Mouse (Mus musculus) cerebellum, postnatal 25 days (tissue): ENCODE results near the gene Frg2f1.
"Not testable (repeated sequence)": the region's sequence is repeated elsewhere in the genome, so short reads cannot be mapped to it uniquely, and the experiment has no call there.

Source experiments
- DNase-seq, 2 experiments: peaks; one replicate each; pipeline ENCODE4 v3.0.0; 2021; ENCODE audit warnings: mixed read lengths in 2 of 2

Frg2f1 gene

GRCm38 (mm10) chr4:119539031-119539824 is at the start of gene Frg2f1:
Frg2f1 (minus strand) TSS chr4:119539529.
- peak; percentile 97 for DNase-seq

DNA sequence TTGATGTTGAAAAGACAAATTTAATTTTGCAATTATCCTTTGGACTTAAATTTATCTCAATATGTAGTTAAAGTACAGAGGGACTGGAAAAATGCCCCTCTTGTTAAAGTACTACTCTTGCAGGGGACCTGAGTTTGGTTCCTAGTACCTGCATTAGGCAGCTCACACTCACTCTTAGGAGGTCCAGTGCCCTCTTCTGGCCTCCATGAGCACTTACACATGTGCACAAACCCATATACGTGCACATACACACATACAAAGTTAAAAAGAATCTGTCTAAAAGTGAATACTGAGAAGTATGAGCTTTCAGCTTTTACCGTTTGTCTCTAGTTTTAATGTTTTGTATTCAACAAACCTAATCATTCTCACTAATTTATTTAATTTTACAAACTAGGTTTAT is 48.7 kb upstream of the Frg2f1 start:
- no peak for DNase-seq

- DNase-seq = no peak
These were observed 36.1 kb upstream of the Frg2f1 start for GRCm38 (mm10) chr4:119575459-119575858.

GRCm38 (mm10) chr4:119574504-119574903 is 35.2 kb upstream of the Frg2f1 start:
- DNase-seq = no peak

DNA sequence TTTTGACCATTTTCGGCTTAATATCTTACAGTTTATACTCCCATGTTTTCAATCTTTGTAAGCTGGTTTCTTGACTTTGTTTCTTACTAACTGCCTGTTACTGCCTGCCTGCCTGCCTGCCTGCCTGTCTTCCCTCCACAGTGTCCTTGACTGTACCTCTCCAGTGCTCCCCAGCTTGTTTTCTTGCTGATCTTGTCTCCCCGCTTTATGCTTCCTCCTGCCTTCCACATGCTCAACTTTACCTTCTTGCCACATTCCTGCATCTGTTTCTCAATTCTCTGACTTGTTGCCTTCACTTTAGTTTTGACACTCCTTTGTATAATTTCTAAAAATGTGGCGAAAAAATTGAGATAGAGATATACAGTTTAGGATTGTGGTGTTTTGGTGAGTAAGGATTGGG is 33.4 kb upstream of the Frg2f1 start:
- no peak for DNase-seq

GRCm38 (mm10) chr4:119566322-119566835 is 27.1 kb upstream of the Frg2f1 start:
- DNase-seq = no peak

GRCm38 (mm10) chr4:119563136-119563535 is 23.8 kb upstream of the Frg2f1 start:
- peak; percentile 31 to 40 for DNase-seq

DNA sequence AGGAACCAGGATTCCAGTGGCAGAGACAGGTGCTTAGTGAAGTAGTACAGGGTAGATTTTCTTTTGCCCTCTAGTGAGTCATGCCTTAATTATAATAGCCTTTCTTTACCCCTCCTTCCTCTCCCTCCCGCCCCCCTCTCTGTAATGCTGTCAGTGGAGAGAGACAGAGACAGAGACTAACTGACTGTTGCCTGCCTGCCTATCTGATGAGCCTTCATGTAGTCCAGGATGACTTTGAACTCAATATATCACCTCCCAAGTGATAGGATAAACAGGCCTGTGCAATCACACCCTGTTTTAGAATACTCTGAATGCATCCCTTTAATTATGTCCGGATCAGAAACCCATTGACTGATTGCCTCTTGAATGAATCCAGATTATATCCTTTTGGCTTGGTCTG is 16.1 kb upstream of the Frg2f1 start:
- no peak for DNase-seq

GRCm38 (mm10) chr4:119550864-119551263 is 11.5 kb upstream of the Frg2f1 start:
- DNase-seq = no peak

DNA sequence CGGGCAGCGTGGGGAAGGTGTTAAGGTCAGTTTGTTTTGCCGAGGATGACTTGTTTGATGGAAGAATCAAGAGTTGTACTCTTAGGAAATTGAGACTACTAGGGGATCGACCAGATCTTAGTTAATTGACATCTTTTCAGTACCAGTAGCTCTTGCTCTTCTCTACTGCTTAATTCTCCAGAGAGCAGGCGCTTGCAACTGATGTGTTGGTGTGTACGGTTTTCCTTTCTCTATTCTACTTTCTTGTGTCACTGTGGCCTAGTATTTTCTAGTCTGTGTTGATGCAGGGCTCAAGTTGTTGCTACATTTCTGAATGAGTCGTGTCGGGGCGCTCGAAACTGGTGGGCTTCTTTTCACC is 1.2 kb upstream of the Frg2f1 start:
- DNase-seq = no peak

DNA sequence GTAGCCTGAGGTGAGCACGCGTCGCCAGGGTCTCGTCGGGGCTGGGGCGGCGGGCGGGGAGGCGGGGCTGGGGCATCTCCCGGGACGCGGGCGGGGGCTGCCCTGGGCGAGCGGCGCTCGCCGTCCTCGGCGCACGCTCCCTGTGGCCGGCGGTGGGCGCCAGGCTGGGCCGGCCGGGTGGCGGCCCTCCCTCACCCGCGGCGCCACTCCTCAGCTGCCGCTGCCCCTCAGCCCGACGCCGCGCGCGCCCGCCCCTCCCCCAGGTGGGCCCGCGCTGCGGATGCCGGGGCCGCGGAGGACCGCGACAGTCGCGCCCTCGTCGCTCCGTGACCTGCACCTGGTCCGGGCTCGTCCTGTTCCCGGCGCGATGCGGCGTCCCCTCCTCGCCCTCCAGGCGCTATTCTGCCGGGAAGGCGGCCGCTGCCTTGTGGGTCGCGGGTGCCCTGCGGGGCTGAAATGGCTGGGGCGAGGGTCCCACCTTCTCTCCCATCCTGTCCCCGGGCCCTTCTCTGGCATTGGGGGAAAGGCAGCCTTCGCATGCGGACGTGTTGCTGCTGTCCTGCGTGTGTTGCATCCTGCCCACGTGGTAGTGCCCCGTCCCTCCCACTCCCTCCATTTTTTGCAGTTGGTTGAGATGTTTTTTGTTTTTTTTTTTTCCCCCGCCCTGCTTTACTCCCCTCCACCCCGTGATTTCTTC is 655 bp upstream of the Frg2f1 start:
- DNase-seq = no peak

DNA sequence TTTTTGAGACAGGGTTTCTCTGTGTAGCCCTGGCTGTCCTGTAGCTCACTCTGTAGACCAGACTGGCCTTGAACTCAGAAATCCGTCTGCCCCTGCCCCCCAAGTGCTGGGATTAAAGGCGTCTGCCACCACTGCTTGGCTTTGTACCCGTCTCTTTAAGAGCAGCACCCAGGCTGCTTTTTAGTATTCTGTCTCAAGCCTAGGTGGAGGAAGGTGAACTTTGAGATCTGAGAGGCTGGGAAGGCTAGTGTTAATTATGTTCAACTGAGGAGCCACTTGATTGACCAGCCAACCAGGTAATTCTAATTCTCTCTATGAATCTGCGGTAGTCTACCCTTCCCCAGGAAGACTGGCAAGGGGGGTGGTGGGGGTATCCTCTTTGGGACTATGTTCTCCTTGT is 1.9 kb downstream of the Frg2f1 start:
- no peak for DNase-seq

- not testable (repeated sequence) for DNase-seq
These were observed 2.7 kb downstream of the Frg2f1 start, which contains the start of gene Foxj3 for GRCm38 (mm10) chr4:119536615-119537014. Foxj3 (plus strand) TSS chr4:119537004.

DNA sequence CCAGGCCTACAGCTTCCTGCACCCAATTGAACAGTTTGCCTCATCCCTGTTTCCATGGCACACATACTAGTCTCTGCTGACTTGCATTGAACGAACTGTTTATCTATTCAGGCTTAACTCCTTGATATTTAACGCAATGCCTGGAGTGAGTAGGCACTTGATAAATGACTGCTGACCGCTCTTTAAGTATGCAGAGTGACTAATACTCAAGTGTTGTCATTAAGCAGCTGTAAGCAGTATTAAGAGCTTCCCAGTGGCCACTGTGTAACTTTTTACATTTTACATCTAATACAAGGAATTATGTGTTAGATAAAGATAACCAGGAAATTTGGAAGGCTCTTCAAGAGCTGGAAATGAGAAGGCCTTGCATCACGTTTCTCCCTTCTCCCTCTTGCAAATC is 4.2 kb downstream of the Frg2f1 start:
- DNase-seq = no peak

DNA sequence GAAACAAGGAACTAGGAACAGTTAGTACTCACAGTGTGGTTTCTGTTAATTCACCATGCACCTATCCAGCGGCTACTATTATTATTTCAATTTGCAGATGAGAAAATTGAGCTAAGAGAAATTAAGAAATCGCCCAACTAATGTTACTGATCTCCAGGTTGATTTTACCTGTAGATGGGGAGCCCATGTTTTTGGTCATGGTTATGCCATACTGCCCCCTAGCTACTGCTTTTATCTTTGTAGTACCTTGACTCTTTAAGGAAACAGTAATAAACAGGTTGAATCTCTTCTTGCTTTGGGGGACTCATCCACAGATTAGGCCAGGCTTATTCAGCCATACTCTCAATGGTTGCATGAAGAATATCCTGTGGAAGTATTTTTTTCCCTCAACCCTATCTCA is 7.5 kb downstream of the Frg2f1 start:
- DNase-seq = peak in 1 of 2 experiments; percentile 27

DNA sequence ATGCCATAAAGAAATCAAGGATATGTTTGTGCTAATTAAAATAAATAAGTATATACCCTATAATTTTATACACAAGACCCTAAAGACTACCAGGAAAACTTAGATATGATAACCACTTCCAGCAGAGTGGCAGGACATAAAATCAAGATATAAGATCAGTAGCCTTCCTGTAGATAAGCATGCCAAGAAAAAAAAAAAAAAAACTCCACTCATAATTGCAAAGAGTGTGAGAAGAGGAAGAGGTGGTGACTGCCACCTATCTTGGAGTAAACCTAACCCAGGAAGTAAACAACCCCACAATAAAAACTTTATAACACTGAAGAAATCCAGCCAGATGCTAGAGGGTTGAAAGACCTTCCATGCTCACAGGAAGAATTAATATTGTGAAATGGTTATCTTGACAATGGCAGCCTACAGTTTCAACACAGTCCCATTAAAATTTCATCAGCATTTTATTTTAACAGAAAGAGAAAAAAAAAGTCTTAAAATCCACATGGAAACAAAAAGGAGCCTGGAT is 12.9 kb downstream of the Frg2f1 start:
- DNase-seq = no peak

- DNase-seq = no peak
These were observed 14.9 kb downstream of the Frg2f1 start for GRCm38 (mm10) chr4:119524466-119524865.

DNA sequence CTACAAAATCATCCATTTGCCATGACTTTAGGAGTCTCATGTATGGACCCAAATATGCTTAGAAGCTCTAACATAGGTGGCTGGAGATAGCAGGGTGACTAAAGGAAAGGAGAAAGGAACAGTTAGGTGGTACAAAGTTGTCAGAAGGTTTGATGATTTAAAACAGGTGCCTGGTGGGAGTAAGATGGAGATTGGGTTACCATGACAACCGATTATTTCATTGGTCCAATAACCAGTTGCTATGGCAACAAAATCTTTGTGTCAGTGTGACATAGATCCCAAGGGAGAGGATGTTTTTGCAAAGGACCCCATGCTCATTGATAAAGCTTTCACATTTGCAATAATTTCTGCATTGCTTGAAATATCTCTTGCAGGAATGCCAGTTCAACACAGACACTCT is 15.3 kb downstream of the Frg2f1 start:
- no peak for DNase-seq

- DNase-seq = no peak
These were observed 15.8 kb downstream of the Frg2f1 start for GRCm38 (mm10) chr4:119523575-119523974.

- no peak for DNase-seq
These were observed 26.6 kb downstream of the Frg2f1 start for GRCm38 (mm10) chr4:119512731-119513141.

DNA sequence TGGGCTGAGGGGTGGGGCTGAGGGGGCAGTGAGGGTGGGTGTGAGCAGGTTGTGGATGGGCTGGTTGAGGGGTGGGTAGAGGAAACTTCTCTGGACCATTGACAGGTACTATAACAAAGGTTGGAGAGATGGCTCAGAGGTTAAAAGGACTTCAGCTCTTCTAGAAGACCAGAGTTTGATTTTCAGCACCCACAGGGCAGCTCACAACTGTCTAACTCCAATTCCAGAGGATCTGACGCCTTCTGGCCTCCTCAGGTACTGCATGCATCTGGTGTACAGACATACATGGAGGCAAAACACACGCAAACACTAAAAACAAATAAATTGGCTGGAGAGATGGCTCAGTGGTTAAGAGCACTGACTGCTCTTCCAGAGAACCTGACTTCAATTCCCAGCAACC is 27.7 kb downstream of the Frg2f1 start:
- DNase-seq = no peak

DNA sequence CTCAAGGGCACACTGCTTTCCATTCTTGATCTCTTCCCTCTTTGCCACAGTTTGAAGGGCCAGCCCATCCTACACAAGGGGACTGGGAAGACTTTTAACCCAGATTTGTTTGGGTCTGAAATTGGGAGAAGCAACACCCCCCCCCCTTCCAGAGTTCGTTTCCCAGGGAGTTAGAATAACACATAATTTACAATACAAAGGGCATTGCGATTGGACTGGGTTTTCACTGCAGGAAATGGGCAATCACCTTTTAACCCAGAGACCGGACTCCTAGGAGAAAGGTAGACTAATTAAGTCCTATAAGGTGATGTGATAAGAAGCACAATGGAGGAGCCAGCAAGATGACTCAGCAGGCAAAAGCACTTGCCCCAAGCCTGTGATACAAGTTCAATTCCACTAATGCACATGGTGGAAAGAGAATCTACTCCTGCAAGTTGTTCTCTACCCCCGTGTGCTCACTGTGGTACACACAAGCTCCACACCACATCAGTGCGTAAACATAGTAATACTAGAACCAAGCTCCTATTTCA is 40.9 kb downstream of the Frg2f1 start:
- no peak for DNase-seq

- no peak for DNase-seq
These were observed 46.4 kb downstream of the Frg2f1 start for GRCm38 (mm10) chr4:119492933-119493327.
